Mouse (Mus musculus) layer of hippocampus, adult 11-12 months (tissue): ENCODE results near the gene Ccdc85c.

Experiments used
- DNase-seq: peaks from one replicate; pipeline ENCODE4 v3.0.0; 2022; ENCODE audit warnings: low spot score

Ccdc85c gene

GRCm38 (mm10) chr12:108294620-108295019, 19.4 kb upstream of the Ccdc85c start:
- DNase-seq: no peak

- DNase-seq: peak; percentile 76
Measured at GRCm38 (mm10) chr12:108292957-108293356, 17.7 kb upstream of the Ccdc85c start.

- no peak for DNase-seq
Measured at GRCm38 (mm10) chr12:108292419-108292818, 17.2 kb upstream of the Ccdc85c start.

- DNase-seq: no peak
Measured at GRCm38 (mm10) chr12:108288127-108288880, 13.1 kb upstream of the Ccdc85c start.

GRCm38 (mm10) chr12:108287011-108287410, 11.8 kb upstream of the Ccdc85c start:
- no peak for DNase-seq

- no peak for DNase-seq
Measured at GRCm38 (mm10) chr12:108286381-108286780, 11.2 kb upstream of the Ccdc85c start.

- no peak for DNase-seq
Measured at GRCm38 (mm10) chr12:108285225-108286011, 10.2 kb upstream of the Ccdc85c start.

- no peak for DNase-seq
Measured at GRCm38 (mm10) chr12:108284455-108285224, 9.4 kb upstream of the Ccdc85c start.

GRCm38 (mm10) chr12:108278221-108278918, 3.1 kb upstream of the Ccdc85c start:
- no peak for DNase-seq

- no peak for DNase-seq
Measured at GRCm38 (mm10) chr12:108277341-108277841, 2.2 kb upstream of the Ccdc85c start.

- DNase-seq: peak; percentile 44
Measured at GRCm38 (mm10) chr12:108275920-108276822, 946 bp upstream of the Ccdc85c start.

- peak; percentile 97 for DNase-seq
Measured at GRCm38 (mm10) chr12:108275508-108275890, 274 bp upstream of the Ccdc85c start.

GRCm38 (mm10) chr12:108274313-108274595, 971 bp downstream of the Ccdc85c start:
- no peak for DNase-seq

GRCm38 (mm10) chr12:108273466-108274312, 1.5 kb downstream of the Ccdc85c start:
- DNase-seq: no peak

GRCm38 (mm10) chr12:108272143-108272635, 3.0 kb downstream of the Ccdc85c start:
- no peak for DNase-seq

- no peak for DNase-seq
Measured at GRCm38 (mm10) chr12:108271351-108272142, 3.7 kb downstream of the Ccdc85c start.

- DNase-seq: no peak
Measured at GRCm38 (mm10) chr12:108270240-108270919, 4.8 kb downstream of the Ccdc85c start.

- no peak for DNase-seq
Measured at GRCm38 (mm10) chr12:108269699-108270098, 5.5 kb downstream of the Ccdc85c start.
